In the genomic region with DNA sequence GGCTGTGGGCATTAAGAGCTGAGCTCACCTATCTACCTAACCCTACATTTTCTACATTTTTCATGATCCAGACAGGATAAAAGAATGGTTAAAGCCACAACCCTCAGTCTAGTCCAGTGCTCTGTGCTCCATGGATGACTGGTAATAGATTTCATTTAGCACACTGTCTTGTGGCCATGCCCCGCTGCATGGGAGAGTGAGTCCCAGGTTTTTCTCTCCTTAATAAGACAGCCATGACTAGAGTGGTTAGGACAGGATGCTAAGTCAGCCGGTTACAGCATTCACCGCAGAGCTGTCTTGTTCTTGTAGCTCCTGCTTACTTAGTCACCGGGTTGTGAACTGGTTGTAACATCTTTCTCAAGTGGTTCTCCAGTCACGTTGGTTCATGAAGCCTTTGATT, we compare ENCODE assay signal across 28 mouse cellular contexts.
"Had no signal": no experiment of that assay in that cellular context is flagged by ENCODE, and none has a peak within 500 bp of the region (broad histone marks: within the 10 kb centered on the region; RNA-seq: fewer than 3 reads in every experiment).

No protein-coding gene starts in this region.

- H3K27ac ChIP-seq: embryonic facial prominence, embryonic 10.5 days; embryonic facial prominence, embryonic 12.5 days; embryonic facial prominence, embryonic 13.5 days; embryonic facial prominence, embryonic 15.5 days; forebrain, embryonic 10.5 days; forebrain, embryonic 12.5 days; forebrain, embryonic 13.5 days; forebrain, embryonic 15.5 days; gastrocnemius, adult 2 months; heart, adult 2 months had no signal

- H3K4me2 ChIP-seq: embryonic facial prominence, embryonic 12.5 days; embryonic facial prominence, embryonic 13.5 days; embryonic facial prominence, embryonic 15.5 days; forebrain, embryonic 12.5 days; forebrain, embryonic 13.5 days; forebrain, embryonic 15.5 days had no signal

- H3K9ac ChIP-seq: embryonic facial prominence, embryonic 12.5 days; embryonic facial prominence, embryonic 13.5 days; embryonic facial prominence, embryonic 15.5 days; forebrain, embryonic 12.5 days; forebrain, embryonic 13.5 days; forebrain, embryonic 15.5 days; forebrain, postnatal 0 days had no signal

- H3K36me3 ChIP-seq: embryonic facial prominence, embryonic 10.5 days; embryonic facial prominence, embryonic 12.5 days; embryonic facial prominence, embryonic 13.5 days; embryonic facial prominence, embryonic 15.5 days; forebrain, embryonic 10.5 days; forebrain, embryonic 12.5 days; forebrain, embryonic 15.5 days had no signal

- DNase-seq: cerebellum, adult 8-10 months; cerebellum, adult 9-10 months; cerebellum, adult 9-11 months; cerebellum, postnatal 10 days; cerebellum, postnatal 14 days; cerebellum, postnatal 25 days; cerebellum, postnatal 36 days; embryo, embryonic 11 days; forebrain, postnatal 0 days; gastrocnemius, adult 2 months; gastrocnemius, postnatal 10 days; gastrocnemius, postnatal 14 days; gastrocnemius, postnatal 25 days; gastrocnemius, postnatal 36 days; heart, adult 11 months; heart, adult 18-20 months; heart, adult 2 months had no signal

- ATAC-seq: forebrain, embryonic 13.5 days; forebrain, embryonic 14.5 days; forebrain, embryonic 15.5 days; forebrain, embryonic 16.5 days; forebrain, postnatal 0 days had no signal

- H3K4me3 ChIP-seq: embryonic facial prominence, embryonic 10.5 days; embryonic facial prominence, embryonic 12.5 days; embryonic facial prominence, embryonic 13.5 days; embryonic facial prominence, embryonic 15.5 days; erythroblast, embryonic 14.5 days; forebrain, embryonic 10.5 days; forebrain, embryonic 12.5 days; forebrain, embryonic 13.5 days; forebrain, embryonic 15.5 days; gastrocnemius, adult 2 months; heart, adult 2 months had no signal

- H3K9me3 ChIP-seq: embryonic facial prominence, embryonic 10.5 days; embryonic facial prominence, embryonic 12.5 days; embryonic facial prominence, embryonic 13.5 days; embryonic facial prominence, embryonic 15.5 days; forebrain, embryonic 10.5 days; forebrain, embryonic 12.5 days; forebrain, embryonic 13.5 days; forebrain, embryonic 15.5 days had no signal

- H3K27me3 ChIP-seq: embryonic facial prominence, embryonic 12.5 days; embryonic facial prominence, embryonic 13.5 days; embryonic facial prominence, embryonic 15.5 days; forebrain, embryonic 12.5 days; forebrain, embryonic 13.5 days; forebrain, embryonic 15.5 days had no signal
